Comparison of ENCODE assay signal across 14 mouse cellular contexts in the genomic region with DNA sequence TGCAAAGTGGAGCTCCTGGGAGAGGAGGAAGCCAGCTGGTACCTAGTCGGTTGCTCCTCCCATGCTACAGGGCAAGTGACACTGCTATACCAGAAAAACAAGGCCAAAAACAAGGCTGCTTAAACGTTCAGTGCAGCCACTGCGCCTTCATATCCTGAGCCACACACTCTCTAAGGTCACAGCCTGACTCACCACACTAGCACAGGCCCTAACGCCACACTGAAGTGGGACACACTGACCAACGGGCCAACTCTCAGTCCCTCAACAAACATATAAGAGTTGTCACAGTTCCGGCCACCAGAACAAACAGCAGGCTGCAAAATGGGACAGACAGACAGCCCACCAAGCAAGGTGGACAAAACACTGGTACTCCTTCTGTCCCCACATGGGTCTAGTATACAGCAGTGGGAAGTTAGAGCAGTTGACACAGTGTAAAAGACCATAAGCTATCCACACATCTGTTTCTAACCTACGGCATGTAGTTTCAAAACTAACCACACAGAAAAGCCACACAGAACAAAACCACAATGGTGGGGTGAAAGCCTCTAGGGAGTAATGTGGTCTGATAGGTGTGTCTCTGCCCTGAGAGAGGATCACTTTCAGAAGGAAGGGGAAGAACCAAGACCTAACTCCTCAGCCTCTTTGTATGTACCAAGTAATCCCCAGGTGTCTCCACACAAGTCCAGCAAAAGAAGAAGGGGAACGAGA. TPM values are rescaled to one million over a fixed set of nuclear protein-coding genes. Genes with fewer than 3 reads are reported as not detected.
DNase-seq lines count a peak whose midpoint lies in the region; ATAC-seq lines count a peak whose summit lies in the region.
"Had no signal": no experiment of that assay in that cellular context is flagged by ENCODE, and none has a peak within 500 bp of the region (broad histone marks: within the 10 kb centered on the region; RNA-seq: fewer than 3 reads in every experiment).

No protein-coding gene starts in this region.

- no peak; the same call in 1 of the 2 replicates for ATAC-seq in forebrain, embryonic 12.5 days (ENCODE audit: low FRiP score)
- ATAC-seq in forebrain, embryonic 15.5 days (replicated peaks): no peak
- no peak for ATAC-seq in neural tube, embryonic 12.5 days (ENCODE audit: low FRiP score, low read depth)
- no peak for ATAC-seq in neural tube, embryonic 15.5 days (ENCODE audit: low FRiP score)
- ATAC-seq in megakaryocyte, adult 5-6 weeks (ENCODE audit: poor library complexity, severe bottlenecking): peak; percentile 52; the same call in 1 of the 2 replicates

- H3K27me3 ChIP-seq in forebrain, embryonic 12.5 days: peaks cover 9% of the 10 kb centered on the region; the same call in 1 of the 2 replicates
- no peaks in the 10 kb centered on the region for H3K27me3 ChIP-seq in forebrain, embryonic 15.5 days
- H3K27me3 ChIP-seq in neural tube, embryonic 12.5 days (replicated peaks): no peaks in the 10 kb centered on the region
- no peaks in the 10 kb centered on the region for H3K27me3 ChIP-seq in neural tube, embryonic 15.5 days (replicated peaks)

- no peaks in the 10 kb centered on the region for H3K36me3 ChIP-seq in forebrain, embryonic 12.5 days (replicated peaks)
- no peaks in the 10 kb centered on the region for H3K36me3 ChIP-seq in forebrain, embryonic 15.5 days
- H3K36me3 ChIP-seq in neural tube, embryonic 12.5 days: no peaks in the 10 kb centered on the region
- no peaks in the 10 kb centered on the region for H3K36me3 ChIP-seq in neural tube, embryonic 15.5 days
- H3K36me3 ChIP-seq: limb, embryonic 13.5 days had no signal

- WGBS in forebrain, embryonic 12.5 days: 69% methylated on average over 8 of the region's 8 CpGs
- 61% methylated on average over 8 of the region's 8 CpGs for WGBS in forebrain, embryonic 15.5 days
- WGBS in neural tube, embryonic 12.5 days: 50% methylated on average over 8 of the region's 8 CpGs
- 53% methylated on average over 8 of the region's 8 CpGs for WGBS in neural tube, embryonic 15.5 days

- peak overlapping the region; percentile 2; the same call in 1 of the 2 replicates for H3K4me2 ChIP-seq in forebrain, embryonic 12.5 days
- no peak overlapping the region for H3K4me2 ChIP-seq in forebrain, embryonic 15.5 days (replicated peaks)
- 0 out of 2 replicates have a peak overlapping the region, but pooled peaks have one; percentile 8 for H3K4me2 ChIP-seq in neural tube, embryonic 12.5 days (replicated peaks)
- no peak overlapping the region for H3K4me2 ChIP-seq in neural tube, embryonic 15.5 days
- H3K4me2 ChIP-seq: limb, embryonic 13.5 days; lung, embryonic 14.5 days had no signal

- H3K4me1 ChIP-seq in forebrain, embryonic 12.5 days: peaks cover 43% of the 10 kb centered on the region
- H3K4me1 ChIP-seq in forebrain, embryonic 15.5 days: peaks cover 38% of the 10 kb centered on the region
- peaks cover 31% of the 10 kb centered on the region for H3K4me1 ChIP-seq in neural tube, embryonic 12.5 days
- peaks cover 41% of the 10 kb centered on the region for H3K4me1 ChIP-seq in neural tube, embryonic 15.5 days

- DNase-seq in c-Kit-positive CD71-negative TER-119-negative erythroid progenitor cells, embryonic 14.5 days (ENCODE audit: low read depth): peak; percentile 41
- no peak for DNase-seq in gastrocnemius, adult 18-20 months (ENCODE audit: low spot score)
- no peak for DNase-seq in left cerebral cortex, adult 9 months (ENCODE audit: low spot score in 2 of 2)
- DNase-seq: cerebellum, adult 11 months; kidney, adult 9 months; layer of hippocampus, postnatal 36 days; thymus, postnatal 4 days had no signal

- H3K9me3 ChIP-seq in forebrain, embryonic 12.5 days: no peaks in the 10 kb centered on the region
- H3K9me3 ChIP-seq in forebrain, embryonic 15.5 days: no peaks in the 10 kb centered on the region
- H3K9me3 ChIP-seq in neural tube, embryonic 12.5 days: no peaks in the 10 kb centered on the region
- H3K9me3 ChIP-seq in neural tube, embryonic 15.5 days (replicated peaks): no peaks in the 10 kb centered on the region
- H3K9me3 ChIP-seq: limb, embryonic 13.5 days had no signal

- H3K9ac ChIP-seq in forebrain, embryonic 12.5 days: no peak overlapping the region
- H3K9ac ChIP-seq in forebrain, embryonic 15.5 days (replicated peaks): no peak overlapping the region
- no peak overlapping the region for H3K9ac ChIP-seq in neural tube, embryonic 12.5 days
- no peak overlapping the region for H3K9ac ChIP-seq in neural tube, embryonic 15.5 days (replicated peaks)
- H3K9ac ChIP-seq: limb, embryonic 13.5 days; lung, embryonic 14.5 days had no signal

- no peak overlapping the region for H3K4me3 ChIP-seq in forebrain, embryonic 12.5 days (replicated peaks)
- no peak overlapping the region for H3K4me3 ChIP-seq in forebrain, embryonic 15.5 days
- no peak overlapping the region for H3K4me3 ChIP-seq in neural tube, embryonic 12.5 days
- no peak overlapping the region for H3K4me3 ChIP-seq in neural tube, embryonic 15.5 days (replicated peaks)
- H3K4me3 ChIP-seq: limb, embryonic 13.5 days had no signal

- peak overlapping the region; percentile 70 for H3K27ac ChIP-seq in forebrain, embryonic 12.5 days
- no peak overlapping the region for H3K27ac ChIP-seq in forebrain, embryonic 15.5 days (replicated peaks)
- no peak overlapping the region for H3K27ac ChIP-seq in neural tube, embryonic 12.5 days
- H3K27ac ChIP-seq in neural tube, embryonic 15.5 days (replicated peaks): no peak overlapping the region
- H3K27ac ChIP-seq: limb, embryonic 13.5 days had no signal

RNA-seq across cellular contexts. Expression of gene Pdia5, which starts 6.0 kb away (rescaled TPM):
- polyA plus RNA-seq in forebrain, embryonic 12.5 days (2016; fragmentation: Nextera tagmentation; extraction: Ambion mirVana): 15.8 and 17.0 TPM in 2 replicates
- 8.9 and 10.4 TPM in 2 replicates for polyA plus RNA-seq in forebrain, embryonic 15.5 days (2015; fragmentation: Nextera tagmentation; extraction: Ambion mirVana)
- polyA plus RNA-seq in neural tube, embryonic 12.5 days (2016; fragmentation: Nextera tagmentation; extraction: Ambion mirVana): 21.9 and 24.0 TPM in 2 replicates
- 15.2 and 19.6 TPM in 2 replicates for polyA plus RNA-seq in neural tube, embryonic 15.5 days (2015; fragmentation: Nextera tagmentation; extraction: Ambion mirVana)
- total RNA-seq in megakaryocyte, adult 5-6 weeks (2015): 4.7 and 8.8 TPM in 2 replicates
- 2.8 and 4.3 TPM in 2 replicates for total RNA-seq in megakaryocyte, adult 5-6 weeks (2017)
- 1 to 10 TPM; 1.9 to 2.0 TPM for total RNA-seq in gastrocnemius, adult 18-20 months (2021)

RNA-seq across cellular contexts. Expression of gene Sema5b, which starts 56.3 kb away (rescaled TPM):
- 55.7 and 59.5 TPM in 2 replicates for polyA plus RNA-seq in forebrain, embryonic 12.5 days (2016; fragmentation: Nextera tagmentation; extraction: Ambion mirVana)
- 31.5 and 34.0 TPM in 2 replicates for polyA plus RNA-seq in forebrain, embryonic 15.5 days (2015; fragmentation: Nextera tagmentation; extraction: Ambion mirVana)
- 43.2 and 46.1 TPM in 2 replicates for polyA plus RNA-seq in neural tube, embryonic 12.5 days (2016; fragmentation: Nextera tagmentation; extraction: Ambion mirVana)
- polyA plus RNA-seq in neural tube, embryonic 15.5 days (2015; fragmentation: Nextera tagmentation; extraction: Ambion mirVana): 16.9 and 17.2 TPM in 2 replicates
- total RNA-seq in megakaryocyte, adult 5-6 weeks (2015): not detected in 2 replicates
- total RNA-seq in megakaryocyte, adult 5-6 weeks (2017): not detected in 2 replicates
- total RNA-seq in gastrocnemius, adult 18-20 months (2021): under 1 TPM; 0.23 to 0.24 TPM

Comparison
In these comparisons a context has a peak if more than half of its experiments do, and no peak if none do; other contexts are left out.
1. H3K4me2 ChIP-seq: peak in forebrain, embryonic 12.5 days (single experiment) and neural tube, embryonic 12.5 days (single experiment); none in forebrain, embryonic 15.5 days (single experiment) and neural tube, embryonic 15.5 days (single experiment).